Mouse (Mus musculus) cerebellum, adult 2 months (tissue): Measurements from ENCODE around the gene 9130230L23Rik.

Source experiments
- CTCF ChIP-seq: fragments of 200-500 bp; IDR thresholded peaks from 2 replicates; pipeline ENCODE4 v1.5.1; 2011; ENCODE audit warnings: low read depth, mild to moderate bottlenecking, control low read depth, low read length, moderate library complexity, borderline replicate concordance; ENCODE audit not compliant: insufficient read depth
- POLR2A ChIP-seq: fragments of 200-500 bp; IDR thresholded peaks from 2 replicates; pipeline ENCODE4 v1.6.1; 2011; ENCODE audit warnings: low read length, control low read depth, borderline replicate concordance; ENCODE audit not compliant: insufficient read depth

GRCm38 (mm10) chr5:65958597-65958996 lies 45.5 kb downstream of the 9130230L23Rik start:
- TF ChIP-seq CTCF (peak; percentile 63), POLR2A (no peak)
